Mouse (Mus musculus): ENCODE results near the gene Trafd1.
"Not testable (repeated sequence)": the region's sequence is repeated elsewhere in the genome, so short reads cannot be mapped to it uniquely, and the experiment has no call there.

The Trafd1 gene

GRCm38 (mm10) chr5:121331731-121332130 lies 53.7 kb downstream of the Trafd1 start:
- no peak for DNase-seq (ENCODE audit: low spot score in 2 of 2)

GRCm38 (mm10) chr5:121330154-121330816 lies 55.1 kb downstream of the Trafd1 start:
- DNase-seq (ENCODE audit: low spot score in 2 of 2) = not testable (repeated sequence)

GRCm38 (mm10) chr5:121329333-121330058 lies 55.9 kb downstream of the Trafd1 start:
- DNase-seq (ENCODE audit: low spot score in 2 of 2) = no peak

- DNase-seq (ENCODE audit: low spot score in 2 of 2) = no peak
Measured at GRCm38 (mm10) chr5:121326079-121326805, 59.2 kb downstream of the Trafd1 start.
